Mouse (Mus musculus) neural tube, embryonic 14.5 days (tissue): Measurements from ENCODE around the gene 2300002M23Rik. TPM values are rescaled to one million over a fixed set of nuclear protein-coding genes. Genes with fewer than 3 reads are reported as not detected.

Source experiments
- ATAC-seq: fragments of 200-750 bp; cut with Nextera tagmentation; 2 replicates; pipeline ENCODE4 v1.8.0; 2017; ENCODE audit warnings: low read depth, mild to moderate bottlenecking, moderate TSS enrichment, moderate library complexity
- H3K27ac ChIP-seq: fragments of 300-500 bp; sonication (generic); 2 replicates; pipeline ENCODE4 v1.5.1; 2014; ENCODE audit warnings: low read depth, mild to moderate bottlenecking, control low read depth, low read length, moderate library complexity, mixed read lengths
- H3K27me3 ChIP-seq: fragments of 300-500 bp; sonication (generic); 2 replicates; pipeline ENCODE4 v1.6.1; 2014; ENCODE audit warnings: low read length; ENCODE audit not compliant: control insufficient read depth, insufficient read depth
- H3K36me3 ChIP-seq: fragments of 300-500 bp; sonication (generic); 2 replicates; pipeline ENCODE4 v1.6.1; 2014; ENCODE audit warnings: low read length, mixed read lengths; ENCODE audit not compliant: control insufficient read depth, insufficient read depth
- H3K4me1 ChIP-seq: fragments of 300-500 bp; sonication (generic); 2 replicates; pipeline ENCODE4 v1.6.1; 2014; ENCODE audit warnings: low read length; ENCODE audit not compliant: control insufficient read depth, insufficient read depth
- H3K4me2 ChIP-seq: fragments of 300-500 bp; sonication (generic); 2 replicates; pipeline ENCODE4 v1.6.1; 2014; ENCODE audit warnings: mild to moderate bottlenecking, low read depth, low read length, control low read depth
- H3K4me3 ChIP-seq: fragments of 300-500 bp; sonication (generic); 2 replicates; pipeline ENCODE4 v1.5.1; 2014; ENCODE audit warnings: low read depth, low read length, control low read depth, mixed read lengths
- H3K9ac ChIP-seq: fragments of 300-500 bp; sonication (generic); replicated peaks from 2 replicates; pipeline ENCODE4 v1.6.1; 2014; ENCODE audit warnings: low read depth, mild to moderate bottlenecking, control low read depth, low read length, mixed read lengths
- H3K9me3 ChIP-seq: fragments of 300-500 bp; sonication (generic); 2 replicates; pipeline ENCODE4 v1.6.1; 2016; ENCODE audit warnings: low read length; ENCODE audit not compliant: control insufficient read depth
- WGBS: fragments of 180-500 bp; shearing (Covaris S2); extraction: QIAGEN DNeasy Blood & Tissue Kit; methylation state at CpG from one replicate; pipeline ENCODE4 v1.1.7; 2014; 5-methylcytosine and 5-hydroxymethylcytosine counted together
- polyA plus RNA-seq: library from polyadenylated mRNA; unstranded; fragments of >200 nt; fragmentation: Nextera tagmentation; extraction: Ambion mirVana; gene quantifications from 2 replicates; pipeline ENCODE4 v1.2.1, GENCODE M21; 2014

Gene 2300002M23Rik
- polyA plus RNA-seq, 1 experiment from 2014 or later, result not detected

DNA sequence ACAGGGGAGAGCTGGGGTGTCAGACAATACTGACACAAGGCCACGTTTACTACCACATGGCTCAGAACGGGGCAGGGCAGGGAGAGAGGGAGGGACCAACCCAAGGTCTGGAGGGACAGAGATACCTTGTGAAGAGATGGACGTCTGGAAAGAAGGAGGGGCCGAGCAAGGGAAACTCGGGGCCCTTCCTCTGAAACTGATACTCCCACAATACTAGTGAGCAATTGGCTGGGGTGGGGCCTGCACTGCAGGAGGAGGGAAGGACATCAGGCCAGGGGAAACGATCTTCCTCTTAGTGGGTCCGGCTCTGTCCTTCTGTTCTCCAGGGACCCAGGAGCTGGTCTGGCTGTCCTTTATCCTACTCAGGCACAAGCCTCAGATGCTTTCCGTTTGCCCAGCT is 16.4 kb upstream of the 2300002M23Rik start:
- no peaks in the 10 kb centered on the region for H3K36me3 ChIP-seq
- H3K27ac ChIP-seq, result no peak overlapping the region
- no peak overlapping the region for H3K4me2 ChIP-seq
- no peaks in the 10 kb centered on the region for H3K27me3 ChIP-seq
- H3K4me3 ChIP-seq, result no peak overlapping the region
- H3K9ac ChIP-seq, result no peak overlapping the region
- 49% methylated on average over 8 of the region's 8 CpGs for WGBS
- 0 out of 2 replicates have a peak, but pooled peaks cover 3% of the 10 kb centered on the region for H3K4me1 ChIP-seq
- ATAC-seq, result no peak
- H3K9me3 ChIP-seq, result no peaks in the 10 kb centered on the region

- H3K4me1 ChIP-seq, result no peaks in the 10 kb centered on the region
- H3K4me2 ChIP-seq, result no peak within 1 kb of the TSS
- H3K9me3 ChIP-seq, result no peaks in the 10 kb centered on the region
- H3K4me3 ChIP-seq, result no peak within 1 kb of the TSS
- no peaks in the 10 kb centered on the region for H3K36me3 ChIP-seq
- no peak within 1 kb of the TSS for H3K27ac ChIP-seq
- WGBS, result 79% methylated on average over 10 of the region's 10 CpGs
- no peak for ATAC-seq
- no peak within 1 kb of the TSS for H3K9ac ChIP-seq
- H3K27me3 ChIP-seq, result no peaks in the 10 kb centered on the region
Measured at GRCm38 (mm10) chr17:35551881-35552414, 15.3 kb upstream of the 2300002M23Rik start, which contains the start of gene Cdsn. Gene Cdsn (plus strand): TSS chr17:35552128.

DNA sequence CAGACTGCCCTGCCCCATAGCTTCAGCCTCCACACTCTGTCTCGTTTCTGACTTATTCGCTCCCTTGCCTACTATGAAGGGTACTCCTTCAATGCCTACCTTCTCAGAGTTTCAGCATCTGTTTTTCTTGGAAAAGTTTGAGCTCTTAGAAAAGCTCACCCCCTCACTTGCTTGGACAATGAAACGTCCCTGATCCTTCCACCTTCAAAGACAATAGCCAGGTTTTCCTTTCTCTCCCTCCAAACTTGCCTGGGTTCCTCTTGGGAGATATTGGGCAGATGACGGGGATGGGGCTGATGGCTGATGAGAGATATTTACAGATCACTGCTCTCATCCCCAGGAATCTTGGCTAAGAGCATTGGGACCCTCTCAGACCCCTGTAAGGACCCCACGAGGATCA is 12.9 kb upstream of the 2300002M23Rik start:
- no peak overlapping the region for H3K27ac ChIP-seq
- no peaks in the 10 kb centered on the region for H3K4me1 ChIP-seq
- H3K9me3 ChIP-seq, result no peaks in the 10 kb centered on the region
- no peak overlapping the region for H3K9ac ChIP-seq
- ATAC-seq, result no peak
- H3K4me2 ChIP-seq, result no peak overlapping the region
- no peaks in the 10 kb centered on the region for H3K36me3 ChIP-seq
- H3K4me3 ChIP-seq, result no peak overlapping the region
- 87% methylated on average over 5 of the region's 5 CpGs for WGBS
- H3K27me3 ChIP-seq, result no peaks in the 10 kb centered on the region

- no peak overlapping the region for H3K9ac ChIP-seq
- no peak overlapping the region for H3K27ac ChIP-seq
- ATAC-seq, result no peak
- H3K9me3 ChIP-seq, result no peaks in the 10 kb centered on the region
- WGBS, result 89% methylated on average over 18 of the region's 18 CpGs
- no peaks in the 10 kb centered on the region for H3K4me1 ChIP-seq
- H3K4me3 ChIP-seq, result no peak overlapping the region
- H3K4me2 ChIP-seq, result no peak overlapping the region
- no peaks in the 10 kb centered on the region for H3K36me3 ChIP-seq
- no peaks in the 10 kb centered on the region for H3K27me3 ChIP-seq
Measured at GRCm38 (mm10) chr17:35554761-35555397, 12.4 kb upstream of the 2300002M23Rik start.

GRCm38 (mm10) chr17:35556186-35556765 is 11.0 kb upstream of the 2300002M23Rik start:
- WGBS, result 89% methylated on average over 13 of the region's 13 CpGs
- Histone ChIP-seq H3K4me1 (no peaks in the 10 kb centered on the region), H3K27me3 (no peaks in the 10 kb centered on the region), H3K9ac (no peak overlapping the region), H3K9me3 (no peaks in the 10 kb centered on the region), H3K4me3 (no peak overlapping the region), H3K4me2 (no peak overlapping the region), H3K36me3 (no peaks in the 10 kb centered on the region), H3K27ac (no peak overlapping the region)
- ATAC-seq, result no peak

DNA sequence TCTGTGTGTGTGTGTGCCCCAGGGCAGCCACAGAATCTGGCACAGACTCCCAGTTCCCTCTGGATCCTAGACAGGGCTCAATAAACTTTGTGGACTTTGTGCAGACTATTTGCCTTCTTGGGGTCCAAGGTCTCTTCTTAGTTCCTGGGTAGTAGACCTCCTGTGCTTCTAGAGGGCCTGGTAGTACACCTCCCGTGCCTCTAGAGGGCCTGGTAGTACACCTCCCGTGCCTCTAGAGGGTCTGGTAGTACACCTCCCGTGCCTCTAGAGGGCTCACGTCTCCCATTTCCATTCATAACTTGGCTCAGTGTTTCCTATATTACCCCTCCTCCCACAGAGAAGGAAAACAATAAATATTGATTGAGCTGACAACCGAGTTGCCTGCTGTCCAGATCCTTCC is 10.4 kb upstream of the 2300002M23Rik start:
- ATAC-seq, result no peak
- no peak overlapping the region for H3K27ac ChIP-seq
- H3K4me1 ChIP-seq, result no peaks in the 10 kb centered on the region
- no peaks in the 10 kb centered on the region for H3K9me3 ChIP-seq
- no peak overlapping the region for H3K4me2 ChIP-seq
- H3K27me3 ChIP-seq, result no peaks in the 10 kb centered on the region
- no peaks in the 10 kb centered on the region for H3K36me3 ChIP-seq
- H3K4me3 ChIP-seq, result no peak overlapping the region
- no peak overlapping the region for H3K9ac ChIP-seq
- 33% methylated on average over 5 of the region's 5 CpGs for WGBS

- Histone ChIP-seq H3K27ac (no peak overlapping the region), H3K4me3 (no peak overlapping the region), H3K36me3 (no peaks in the 10 kb centered on the region), H3K9ac (no peak overlapping the region), H3K4me2 (no peak overlapping the region), H3K9me3 (no peaks in the 10 kb centered on the region), H3K27me3 (no peaks in the 10 kb centered on the region), H3K4me1 (no peaks in the 10 kb centered on the region)
- no peak for ATAC-seq
- 79% methylated on average over 9 of the region's 9 CpGs for WGBS
Measured at GRCm38 (mm10) chr17:35557351-35557750, 9.9 kb upstream of the 2300002M23Rik start.

DNA sequence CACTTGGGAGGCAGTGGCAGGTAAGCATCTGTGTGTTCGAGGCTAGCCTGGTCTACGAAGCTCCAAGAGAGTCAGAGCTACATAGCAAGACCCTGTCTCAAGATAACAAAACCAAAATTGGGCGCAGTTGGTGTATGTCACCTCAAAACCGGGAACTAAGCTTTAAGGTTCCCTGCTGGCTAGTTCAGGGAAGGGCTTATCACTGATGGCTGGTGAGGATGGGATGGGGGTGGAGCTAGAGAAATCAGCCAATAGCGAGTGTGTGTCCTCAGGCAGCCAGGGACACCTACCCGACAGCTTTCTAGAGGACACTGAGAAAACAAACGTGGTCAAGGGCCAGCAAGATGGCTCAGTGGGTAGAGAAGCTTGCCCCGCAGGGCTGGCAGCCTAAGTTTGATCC is 9.0 kb upstream of the 2300002M23Rik start:
- no peak for ATAC-seq
- 65% methylated on average over 8 of the region's 8 CpGs for WGBS
- Histone ChIP-seq H3K36me3 (no peaks in the 10 kb centered on the region), H3K4me3 (no peak overlapping the region), H3K27ac (no peak overlapping the region), H3K9me3 (no peaks in the 10 kb centered on the region), H3K4me1 (no peaks in the 10 kb centered on the region), H3K9ac (no peak overlapping the region), H3K4me2 (no peak overlapping the region), H3K27me3 (no peaks in the 10 kb centered on the region)

GRCm38 (mm10) chr17:35567767-35568166 is 517 bp downstream of the 2300002M23Rik start:
- Histone ChIP-seq H3K9me3 (no peaks in the 10 kb centered on the region), H3K4me2 (no peak overlapping the region), H3K9ac (no peak overlapping the region), H3K27me3 (no peaks in the 10 kb centered on the region), H3K36me3 (no peaks in the 10 kb centered on the region), H3K27ac (no peak overlapping the region), H3K4me3 (no peak overlapping the region), H3K4me1 (peaks cover 5% of the 10 kb centered on the region; the same call in 1 of the 2 replicates)
- 28% methylated on average over 9 of the region's 9 CpGs for WGBS
- ATAC-seq, result no peak
